Mouse (Mus musculus) megakaryocyte-erythroid progenitor cell, adult 5-6 weeks (primary cell): ENCODE data around the gene Kcnq5. TPM values are rescaled to one million over a fixed set of nuclear protein-coding genes. Genes with fewer than 3 reads are reported as not detected.

Experiments
- ATAC-seq: replicated peaks from 2 replicates; pipeline ENCODE4 v1.8.0; 2016; ENCODE audit warnings: mild to moderate bottlenecking, inconsistent platforms; ENCODE audit not compliant: severe bottlenecking, poor library complexity, low FRiP score, low TSS enrichment
- total RNA-seq, 2 experiments: library from RNA; stranded (forward) in 1 of 2; stranded (reverse) in 1 of 2; fragments of 200-1000, 215-1000 nt in 1 of 2; fragments of >200 nt in 1 of 2; fragmentation: Nextera tagmentation in 1 of 2; gene quantifications; 2 replicates each; pipeline ENCODE4 v1.2.3; 2014 to 2017

The Kcnq5 gene
- total RNA-seq, 2 experiments from 2014 or later: 1.8 to 2.6 TPM

DNA sequence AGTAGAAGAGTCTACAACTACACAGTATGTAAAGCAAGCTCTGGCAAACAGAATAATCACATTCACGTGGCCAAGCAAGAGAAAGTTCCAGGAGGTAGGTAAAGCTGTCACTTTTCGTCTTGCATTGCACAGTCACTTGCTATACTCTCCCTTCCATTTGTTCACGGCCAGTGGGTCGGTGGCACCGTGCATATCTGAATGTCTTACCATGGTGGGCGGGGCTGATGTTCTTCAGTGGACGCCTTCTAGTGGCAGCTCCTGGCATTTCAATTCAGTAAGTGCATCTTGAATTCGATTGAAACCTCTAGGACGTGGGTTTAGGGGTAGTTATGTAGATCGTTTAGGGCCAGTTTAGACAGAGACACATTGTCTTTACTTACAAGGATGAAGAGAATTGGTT is 439.7 kb downstream of the Kcnq5 start:
- no peak for ATAC-seq

GRCm38 (mm10) chr1:21521475-21521874 is 440.3 kb downstream of the Kcnq5 start:
- no peak for ATAC-seq

- ATAC-seq: no peak
These were observed 441.6 kb downstream of the Kcnq5 start for GRCm38 (mm10) chr1:21520116-21520645.

- no peak for ATAC-seq
These were observed 455.1 kb downstream of the Kcnq5 start for GRCm38 (mm10) chr1:21506665-21507064.

GRCm38 (mm10) chr1:21499815-21500534 is 461.8 kb downstream of the Kcnq5 start:
- no peak for ATAC-seq

DNA sequence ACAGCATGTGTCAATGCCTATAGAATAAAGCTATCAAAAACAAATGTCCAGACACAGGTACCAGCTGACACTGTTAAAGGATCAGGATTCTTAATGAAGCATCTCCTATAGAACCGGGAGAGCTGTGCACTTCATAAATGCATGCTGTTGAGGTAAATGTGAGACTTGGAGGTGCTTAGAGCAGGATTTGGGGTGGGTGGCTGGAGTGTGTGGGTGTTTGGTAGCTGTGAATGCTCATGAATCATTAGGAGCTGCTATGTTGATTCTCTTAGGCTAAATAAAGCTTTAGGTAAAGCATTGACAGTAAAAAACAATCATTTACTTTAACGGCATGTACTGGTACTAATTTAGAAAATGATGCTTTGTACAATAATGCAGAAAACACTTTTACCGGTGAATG is 465.4 kb downstream of the Kcnq5 start:
- no peak for ATAC-seq

GRCm38 (mm10) chr1:21488645-21489044 is 473.1 kb downstream of the Kcnq5 start:
- no peak for ATAC-seq

- ATAC-seq: no peak
These were observed 475.5 kb downstream of the Kcnq5 start for GRCm38 (mm10) chr1:21486266-21486665.

DNA sequence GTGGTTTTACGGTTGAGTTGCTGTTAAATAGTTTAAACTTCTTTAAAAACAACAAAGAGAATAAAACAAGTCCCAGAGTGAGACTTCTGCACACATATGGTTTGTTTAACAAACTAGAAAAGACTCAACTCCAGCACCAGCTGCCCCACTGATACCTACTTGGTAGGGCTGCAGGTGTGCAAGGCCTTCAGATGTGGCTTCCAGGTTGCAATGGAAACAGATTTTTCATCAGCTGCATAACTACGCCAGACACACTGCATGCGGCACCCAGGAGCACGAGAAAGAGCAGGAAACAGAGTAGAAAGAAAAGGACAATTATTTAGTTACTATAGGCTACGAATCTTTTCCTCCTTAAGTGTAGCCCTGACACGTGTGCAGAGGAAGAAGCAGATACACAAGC is 492.4 kb downstream of the Kcnq5 start:
- ATAC-seq: no peak

- no peak for ATAC-seq
These were observed 495.3 kb downstream of the Kcnq5 start for GRCm38 (mm10) chr1:21466431-21466830.

- peak; percentile 82 for ATAC-seq
These were observed 500.6 kb downstream of the Kcnq5 start for GRCm38 (mm10) chr1:21460941-21461689.

DNA sequence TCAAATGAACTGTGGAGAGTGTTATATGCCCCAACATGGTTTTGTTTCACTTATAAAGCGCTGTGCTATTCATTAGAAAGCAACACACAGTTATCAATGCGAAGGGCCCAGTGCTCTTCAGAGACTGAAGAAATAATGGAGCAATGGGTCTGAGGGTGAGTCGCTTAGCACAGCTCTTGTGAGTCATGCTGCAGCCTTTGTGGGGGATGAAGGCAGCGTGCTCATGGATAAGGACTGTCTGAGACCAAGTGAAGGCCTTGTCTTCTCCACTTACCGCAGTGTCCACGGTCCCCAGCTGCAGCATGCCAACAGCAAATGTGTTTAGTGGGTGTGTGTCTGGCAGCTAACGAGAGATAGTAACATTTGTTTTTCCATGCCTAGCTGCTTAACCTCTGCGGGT is 503.2 kb downstream of the Kcnq5 start:
- no peak for ATAC-seq

DNA sequence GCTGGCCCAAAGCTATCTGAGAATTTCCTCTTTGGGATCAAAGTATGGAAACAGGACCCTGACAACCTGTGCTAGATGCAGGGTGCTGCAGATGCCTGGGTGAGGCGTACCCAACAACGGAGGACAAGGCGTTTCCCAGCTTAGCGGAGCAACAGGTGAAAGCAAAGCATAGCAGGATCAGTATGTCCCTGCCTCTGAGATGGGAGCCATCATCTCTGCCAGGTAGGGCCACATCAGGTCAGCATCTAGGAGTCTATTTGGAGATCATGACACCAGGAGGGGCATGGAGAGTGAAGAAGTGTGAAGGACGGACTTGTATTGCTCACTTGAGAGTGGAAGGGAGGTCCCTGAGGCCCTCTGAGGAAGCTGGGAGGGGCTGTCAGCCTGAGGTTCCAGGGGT is 505.8 kb downstream of the Kcnq5 start:
- ATAC-seq: no peak

DNA sequence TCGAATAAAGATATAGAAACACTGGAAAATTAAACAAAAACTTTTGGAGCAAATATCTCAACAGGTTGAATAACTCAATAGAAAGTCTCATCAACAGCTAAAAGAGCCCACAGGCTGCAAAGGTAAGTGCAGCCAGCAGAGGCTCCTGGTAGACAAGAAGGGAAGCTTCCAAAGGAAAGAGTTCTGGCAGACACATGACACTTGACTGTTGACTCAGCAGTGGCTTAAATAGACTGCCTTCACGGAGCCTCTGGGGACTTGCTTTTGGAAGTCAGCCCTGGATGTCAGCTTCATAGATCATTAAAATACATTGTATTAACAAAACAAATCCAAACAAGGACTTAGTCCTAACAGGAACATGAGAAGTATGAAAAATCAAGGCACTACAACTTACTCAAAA is 513.5 kb downstream of the Kcnq5 start:
- no peak for ATAC-seq

DNA sequence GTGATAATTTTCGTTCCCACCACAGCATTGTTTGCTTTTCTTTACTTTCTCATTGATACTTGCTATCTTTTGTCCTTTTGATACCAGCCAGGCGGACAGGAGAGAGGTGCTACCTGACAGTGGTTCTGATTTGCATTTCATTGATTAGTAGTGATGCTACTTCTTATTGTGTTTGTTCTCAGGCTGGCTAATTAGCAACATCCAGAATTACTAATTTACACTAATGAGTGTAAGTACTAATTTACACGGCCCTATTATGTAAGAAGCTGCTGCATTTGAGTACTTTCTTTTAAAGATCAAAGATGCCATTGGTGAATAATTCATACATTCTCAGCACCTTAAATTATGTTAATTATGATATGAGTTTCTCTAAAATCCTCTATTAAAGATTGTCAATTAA is 525.0 kb downstream of the Kcnq5 start:
- no peak for ATAC-seq

DNA sequence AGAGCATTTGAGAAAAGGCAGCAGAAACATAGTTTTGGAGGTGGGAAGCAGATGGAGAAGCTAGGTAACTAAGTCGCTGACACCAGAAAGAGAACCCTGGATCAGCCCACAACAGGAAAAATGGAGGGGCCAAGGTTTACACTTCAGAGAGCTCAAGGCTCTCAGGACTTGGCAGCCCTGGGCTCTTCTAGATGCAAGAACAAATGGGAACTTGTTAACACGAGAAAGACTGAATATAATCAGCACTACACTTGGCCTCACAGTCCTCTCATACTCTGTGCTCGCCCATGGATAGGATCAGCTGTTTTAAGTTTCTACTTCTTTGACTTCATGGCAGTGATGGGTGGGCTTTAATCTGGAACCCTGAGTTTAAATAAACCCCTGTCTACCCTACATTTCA is 526.9 kb downstream of the Kcnq5 start:
- ATAC-seq: no peak

DNA sequence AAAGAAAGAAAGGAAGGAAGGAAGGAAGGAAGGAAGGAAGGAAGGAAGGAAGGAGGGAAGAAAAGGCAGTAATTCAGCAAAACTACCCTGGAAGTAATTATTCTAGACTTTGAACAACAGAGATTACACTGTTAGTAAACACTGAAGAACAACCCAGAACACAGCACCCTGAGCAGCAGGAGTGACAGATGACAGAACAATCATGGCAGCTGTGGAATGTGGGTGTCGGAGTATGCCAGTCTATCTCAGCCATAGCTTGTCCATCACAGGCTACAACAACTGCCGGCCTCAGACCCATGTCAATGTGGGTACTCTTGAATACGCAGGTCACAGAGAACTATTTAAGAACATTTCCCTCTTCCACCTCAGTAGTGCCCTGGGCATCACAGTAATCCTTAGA is 530.1 kb downstream of the Kcnq5 start:
- no peak for ATAC-seq

DNA sequence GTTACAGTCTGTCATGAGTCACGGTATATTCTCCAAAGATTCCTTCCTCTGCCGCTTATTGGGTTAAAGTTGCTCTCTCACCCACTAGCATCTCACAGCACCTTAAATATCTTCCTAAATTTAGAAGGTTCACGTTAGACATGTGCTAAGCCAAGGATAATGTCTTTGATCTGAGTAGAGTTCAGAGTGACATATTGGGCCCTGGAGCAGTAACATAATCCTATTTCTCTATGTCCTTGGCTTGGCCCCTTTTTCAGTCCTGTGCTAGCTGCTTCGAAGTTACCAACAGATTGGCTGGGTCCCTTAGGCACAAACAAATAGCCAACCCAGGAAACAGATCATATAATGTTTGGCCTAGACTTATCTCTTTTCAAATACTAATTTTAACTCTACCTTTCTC is 533.7 kb downstream of the Kcnq5 start:
- no peak for ATAC-seq

DNA sequence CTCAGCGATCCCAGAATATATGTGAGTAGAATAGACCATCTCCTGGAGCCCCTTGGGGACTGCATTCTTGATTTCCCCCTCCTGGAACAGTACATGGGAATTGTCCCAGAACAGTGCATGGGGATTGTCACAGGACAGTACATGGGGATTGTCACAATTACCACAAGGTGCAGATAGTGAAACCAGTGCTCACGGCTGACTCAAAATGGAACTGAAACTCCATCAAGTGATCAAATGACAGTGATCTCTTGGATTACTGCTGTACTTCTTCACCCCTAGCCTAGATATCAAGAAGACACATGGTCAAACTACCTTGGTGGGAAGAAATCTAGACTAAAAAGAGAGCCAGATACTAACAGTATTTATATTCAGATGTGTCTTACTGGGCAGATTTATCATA is 536.1 kb downstream of the Kcnq5 start:
- no peak for ATAC-seq

- no peak for ATAC-seq
These were observed 542.4 kb downstream of the Kcnq5 start for GRCm38 (mm10) chr1:21419370-21419769.

DNA sequence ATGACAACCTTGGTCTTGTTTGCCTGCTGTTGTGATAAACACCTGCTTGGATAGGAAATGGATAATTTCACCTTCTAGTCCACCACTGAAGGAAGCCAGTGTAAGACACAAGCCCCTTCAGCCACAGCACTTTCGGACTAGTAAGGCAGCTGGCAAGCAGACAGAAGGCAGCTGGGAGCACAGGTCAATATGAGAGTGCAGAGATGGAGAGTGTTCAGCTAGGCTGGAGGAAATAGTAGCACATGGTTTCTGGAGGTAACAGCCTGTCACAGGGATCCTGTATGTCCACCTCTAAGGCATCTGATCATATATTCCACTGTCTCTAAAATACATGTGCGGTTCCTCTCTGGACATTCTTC is 549.6 kb downstream of the Kcnq5 start:
- ATAC-seq: no peak
